Mouse (Mus musculus): ENCODE results near the gene Krt82.

Krt82 gene

DNA sequence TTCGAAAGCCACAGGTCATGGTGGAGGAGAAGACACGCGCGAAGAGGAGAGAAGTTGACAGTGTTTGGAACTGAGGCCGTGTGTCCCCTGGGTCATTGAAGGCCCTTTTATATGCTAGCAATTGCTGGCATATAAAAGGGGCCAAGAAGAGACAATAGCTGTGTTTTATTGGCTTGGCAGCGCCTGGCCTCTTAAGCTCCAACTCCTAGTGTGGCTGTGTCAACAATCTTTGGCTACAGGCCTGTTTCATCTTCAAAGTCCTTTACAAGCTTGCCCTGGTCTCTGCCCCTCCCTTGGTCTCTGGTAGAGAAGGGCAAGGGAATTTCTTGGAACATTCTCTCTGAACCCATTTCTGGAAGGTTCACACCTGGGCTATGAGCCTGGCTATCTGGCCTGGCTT, 59.0 kb downstream of the Krt82 start, which contains the start of gene Krt83:
TSS of gene Krt83 (minus strand) at position 82 of the 400 bp plus-strand sequence.
- no peak for DNase-seq (ENCODE audit: low read depth, low spot score)
- H3K27me3 ChIP-seq (ENCODE audit: control insufficient read depth, insufficient read depth, low read length, poor library complexity, severe bottlenecking) = no peaks in the 10 kb centered on the region
- H3K36me3 ChIP-seq (ENCODE audit: control insufficient read depth, insufficient read depth, low read length, poor library complexity, severe bottlenecking) = no peaks in the 10 kb centered on the region
